Mouse (Mus musculus) neutrophil, adult 5-6 weeks (primary cell): ENCODE measurements around the gene Gdf2. TPM values are rescaled to one million over a fixed set of nuclear protein-coding genes. Genes with fewer than 3 reads are reported as not detected.

ENCODE experiments used
- ATAC-seq: fragments of 151-379, 151-347 bp; 2 replicates; pipeline ENCODE4 v1.8.0; 2017; ENCODE audit warnings: mild to moderate bottlenecking, moderate TSS enrichment; ENCODE audit not compliant: insufficient number of reproducible peaks, poor library complexity, low FRiP score, severe bottlenecking; ENCODE audit errors: extremely low read depth
- total RNA-seq: library from RNA; stranded (forward); fragments of 200-1000 nt; gene quantifications from 2 replicates; pipeline ENCODE4 v1.2.3, GENCODE M21; 2017

Gene Gdf2
- total RNA-seq, 1 experiment from 2014 or later: not detected

- no peak for ATAC-seq
These were observed 11.6 kb downstream of the Gdf2 start for GRCm38 (mm10) chr14:33952233-33952981.

- ATAC-seq: no peak
These were observed 12.9 kb downstream of the Gdf2 start, which contains the start of gene Rbp3 for GRCm38 (mm10) chr14:33953761-33954160. Gene Rbp3, plus strand, starts transcription at chr14:33954003.

DNA sequence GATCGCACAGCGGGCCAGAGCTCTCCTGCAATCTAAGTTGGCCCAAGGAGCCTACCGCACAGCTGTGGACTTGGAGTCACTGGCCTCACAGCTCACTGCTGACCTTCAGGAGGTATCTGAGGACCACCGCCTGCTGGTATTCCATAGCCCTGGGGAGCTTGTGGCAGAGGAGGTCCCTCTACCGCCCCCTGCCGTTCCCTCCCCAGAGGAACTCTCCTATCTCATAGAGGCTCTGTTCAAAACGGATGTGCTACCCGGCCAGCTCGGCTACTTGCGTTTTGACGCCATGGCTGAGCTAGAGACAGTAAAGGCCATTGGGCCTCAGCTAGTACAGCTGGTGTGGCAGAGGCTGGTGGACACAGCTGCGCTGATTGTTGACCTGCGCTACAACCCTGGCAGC is 15.2 kb downstream of the Gdf2 start:
- no peak for ATAC-seq

GRCm38 (mm10) chr14:33958186-33958585 is 17.3 kb downstream of the Gdf2 start:
- no peak for ATAC-seq

DNA sequence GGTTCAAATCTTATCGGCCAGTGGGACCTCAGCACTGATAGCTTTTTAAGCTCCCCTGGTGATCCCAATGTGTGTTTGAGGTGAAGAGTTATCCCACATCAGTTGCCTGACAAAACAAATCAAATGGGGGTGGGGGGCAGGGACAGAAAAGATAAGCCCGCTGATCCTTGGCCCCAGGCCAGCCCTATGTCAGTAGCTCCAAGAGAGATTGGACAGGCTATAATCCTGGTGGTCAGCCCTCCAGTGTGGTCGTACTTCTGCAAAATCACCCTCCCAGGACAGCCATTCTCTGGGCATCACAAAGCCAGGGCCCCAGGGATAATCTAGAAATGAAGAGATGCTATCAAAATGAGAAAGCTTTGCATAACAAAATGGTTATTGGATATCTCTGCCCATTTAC is 18.0 kb downstream of the Gdf2 start:
- no peak for ATAC-seq

DNA sequence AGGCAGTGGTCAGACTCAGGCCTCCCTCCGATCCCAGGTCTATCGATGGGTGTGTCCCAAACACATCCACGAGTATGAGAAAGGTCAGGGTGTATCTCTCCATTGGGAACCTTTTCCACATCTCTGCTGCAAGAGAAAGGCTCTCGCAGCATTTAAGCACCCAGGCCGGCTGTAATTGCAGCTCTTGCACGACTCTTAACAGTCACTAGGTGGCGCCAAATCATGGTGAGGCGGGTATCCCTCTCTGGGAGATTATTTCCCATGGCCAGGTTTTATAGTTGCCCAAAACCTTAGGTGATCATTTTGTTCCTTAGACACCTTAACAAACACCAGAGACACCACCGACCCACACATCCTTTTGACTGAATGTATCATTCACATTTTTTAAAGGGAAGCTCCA is 18.5 kb downstream of the Gdf2 start:
- ATAC-seq: no peak

- no peak for ATAC-seq
These were observed 24.8 kb downstream of the Gdf2 start for GRCm38 (mm10) chr14:33965675-33966074.

DNA sequence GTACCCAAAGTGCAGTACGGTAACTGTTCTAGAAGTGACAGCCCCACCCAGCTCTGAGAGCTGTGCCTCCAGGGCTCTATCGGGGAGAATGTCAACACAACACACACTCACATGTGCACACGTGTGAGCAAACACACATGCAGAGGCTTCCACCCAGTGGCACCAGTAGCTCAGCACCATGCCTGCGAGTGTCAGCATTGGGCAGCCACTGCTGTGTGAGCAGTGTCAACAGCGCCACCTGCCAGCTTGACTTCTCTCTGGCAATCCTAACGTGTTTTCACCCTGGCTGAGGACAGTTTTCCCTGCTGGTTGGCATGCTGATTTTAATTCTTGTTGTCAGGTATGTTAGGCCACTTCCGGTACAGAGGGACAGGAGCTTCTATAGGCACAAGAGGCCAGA is 31.8 kb downstream of the Gdf2 start:
- ATAC-seq: no peak

GRCm38 (mm10) chr14:33974752-33975151 is 33.9 kb downstream of the Gdf2 start:
- no peak for ATAC-seq

DNA sequence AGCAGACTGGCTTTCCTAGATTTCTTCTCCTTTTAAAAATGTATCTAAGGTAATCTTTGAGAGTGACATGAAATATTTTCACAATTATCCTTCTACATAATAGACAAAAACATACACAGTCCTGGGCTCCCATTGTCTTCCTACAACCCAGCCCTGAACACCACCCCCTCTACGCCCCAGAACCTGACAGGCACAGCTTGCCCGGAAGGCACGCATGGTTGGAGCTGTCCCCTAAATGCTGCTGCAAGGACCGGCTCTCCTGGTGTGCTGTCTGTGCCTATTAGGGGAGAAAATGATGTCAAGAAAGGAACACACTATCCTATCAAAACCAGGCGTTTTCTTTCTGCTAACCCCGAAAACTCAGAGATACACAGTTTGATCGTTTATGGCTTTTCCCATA is 36.9 kb downstream of the Gdf2 start:
- no peak for ATAC-seq

- ATAC-seq: no peak
These were observed 37.8 kb downstream of the Gdf2 start, which contains the start of gene Zfp488 for GRCm38 (mm10) chr14:33978604-33979059. Gene Zfp488, minus strand, starts transcription at chr14:33978764.

DNA sequence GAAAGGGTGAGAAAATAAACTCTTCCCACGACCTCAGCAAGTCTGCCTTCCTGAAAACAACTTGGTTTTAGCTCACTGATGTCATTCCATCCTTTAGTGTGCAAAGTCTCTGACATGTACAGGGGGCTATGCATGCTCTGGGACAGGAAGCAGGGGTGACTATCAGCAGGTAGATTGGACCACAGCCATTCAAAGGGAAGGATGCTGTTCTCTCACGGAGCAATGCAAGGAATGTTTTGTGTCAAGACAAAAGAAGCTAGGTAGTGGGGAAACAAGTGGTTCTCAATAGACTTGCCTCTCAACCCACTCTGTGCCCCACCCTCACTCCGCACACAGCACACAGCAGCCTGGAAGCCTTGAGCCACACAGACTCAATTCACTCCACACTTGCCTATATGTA is 48.4 kb downstream of the Gdf2 start:
- ATAC-seq: no peak

- ATAC-seq: no peak
These were observed 51.1 kb downstream of the Gdf2 start for GRCm38 (mm10) chr14:33991971-33992370.

GRCm38 (mm10) chr14:33993051-33993450 is 52.2 kb downstream of the Gdf2 start:
- ATAC-seq: no peak

- ATAC-seq: no peak
These were observed 52.9 kb downstream of the Gdf2 start for GRCm38 (mm10) chr14:33993521-33994289.

Other genes starting within 250 kb of the Gdf2 start
- gene Gdf10, start 17.5 kb upstream of the Gdf2 start, total RNA-seq: not detected in 2 replicates
- gene Rbp3, start 13.0 kb downstream of the Gdf2 start, total RNA-seq: not detected in 2 replicates
- 0.12 TPM in 1 of 2 replicates, not detected in the other for gene Zfp488, start 37.7 kb downstream of the Gdf2 start, total RNA-seq
- gene Gm30083, start 74.1 kb downstream of the Gdf2 start, total RNA-seq: not detected in 2 replicates
- 1.1 TPM in 1 of 2 replicates, not detected in the other for gene Gm5460, start 75.7 kb downstream of the Gdf2 start, total RNA-seq
- gene Antxrl, start 111.7 kb downstream of the Gdf2 start, total RNA-seq: not detected in 2 replicates
- gene Anxa8, start 144.9 kb downstream of the Gdf2 start, total RNA-seq: 0.23 TPM in 1 of 2 replicates, not detected in the other
- not detected in 2 replicates for gene A630023A22Rik, start 161.7 kb downstream of the Gdf2 start, total RNA-seq
- not detected in 2 replicates for gene Npy4r, start 211.4 kb downstream of the Gdf2 start, total RNA-seq